Mouse (Mus musculus) ES-Bruce4 (cell line): ENCODE measurements at regions not wholly inside any gene's neighbourhood (a gene's known extent, or its start where the extent isn't known, plus 50 kb on each side); places are given as distances from the start of the nearest gene placed in this dataset.
A peak's percentile ranks its signal among the peaks of the same experiment; 100 is the strongest.

Experiments
- H3K27ac ChIP-seq: 2 replicates; pipeline ENCODE4 v1.5.1; 2012; ENCODE audit warnings: low read length, inconsistent platforms; ENCODE audit not compliant: insufficient read depth
- H3K27me3 ChIP-seq: 2 replicates; pipeline ENCODE4 v1.6.1; 2012; ENCODE audit warnings: mild to moderate bottlenecking, low read length, inconsistent platforms; ENCODE audit not compliant: control insufficient read depth, poor library complexity, insufficient read depth, severe bottlenecking
- H3K36me3 ChIP-seq: 2 replicates; pipeline ENCODE4 v1.6.1; 2012; ENCODE audit warnings: inconsistent platforms, mild to moderate bottlenecking, low read length, moderate library complexity; ENCODE audit not compliant: control insufficient read depth, poor library complexity, insufficient read depth, severe bottlenecking
- H3K4me1 ChIP-seq: one replicate; pipeline ENCODE4 v1.8.1; 2011; ENCODE audit warnings: low read length; ENCODE audit not compliant: control insufficient read depth, insufficient read depth
- H3K4me3 ChIP-seq: 2 replicates; pipeline ENCODE4 v1.5.1; 2011; ENCODE audit warnings: low read depth, mild to moderate bottlenecking, low read length
- H3K9ac ChIP-seq: 2 replicates; pipeline ENCODE4 v1.6.1; 2012; ENCODE audit warnings: low read depth, mild to moderate bottlenecking, inconsistent platforms; ENCODE audit not compliant: poor library complexity, severe bottlenecking
- H3K9me3 ChIP-seq: replicated peaks from 2 replicates; pipeline ENCODE4 v1.6.1; 2012; ENCODE audit warnings: mild to moderate bottlenecking, low read length, inconsistent platforms; ENCODE audit not compliant: control insufficient read depth, poor library complexity, insufficient read depth, severe bottlenecking
- CTCF ChIP-seq: IDR thresholded peaks from one replicate; pipeline ENCODE4 v1.8.1; 2011; ENCODE audit warnings: low read depth, low read length
- EP300 ChIP-seq: IDR thresholded peaks from 2 replicates; pipeline ENCODE4 v1.6.1; 2011; ENCODE audit warnings: low read depth, low read length; ENCODE audit not compliant: insufficient read depth
- POLR2A ChIP-seq: IDR thresholded peaks from one replicate; pipeline ENCODE4 v1.8.1; 2011; ENCODE audit warnings: low read length; ENCODE audit not compliant: insufficient read depth

DNA sequence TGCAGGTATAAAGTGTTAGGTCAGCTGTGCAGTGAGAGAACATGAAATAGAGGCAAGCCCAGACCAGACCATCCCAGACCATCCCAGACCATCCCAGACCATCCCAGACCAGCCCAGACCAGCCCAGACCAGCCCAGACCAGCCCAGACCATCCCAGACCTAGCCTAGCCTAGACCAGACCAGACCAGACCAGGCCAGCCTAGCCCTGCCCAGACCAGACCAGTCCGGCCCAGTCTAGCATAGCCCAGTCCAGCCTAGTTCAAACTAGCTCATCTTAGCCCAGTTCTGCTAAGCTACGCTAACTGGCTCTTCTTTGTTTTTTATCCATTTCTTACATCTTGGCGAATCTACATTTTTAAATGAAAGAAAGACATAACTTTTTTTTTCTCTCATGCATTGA is 1015.9 kb downstream of the Car8 start:
- no peak overlapping the region for H3K4me3 ChIP-seq
- H3K27ac ChIP-seq = peak overlapping the region; percentile 51; the same call in 1 of the 2 replicates
- TF ChIP-seq EP300 = no peak
- no peak for TF ChIP-seq POLR2A
- TF ChIP-seq CTCF = no peak
- H3K4me1 ChIP-seq = no peaks in the 10 kb centered on the region
- no peak overlapping the region for H3K9ac ChIP-seq
- H3K27me3 ChIP-seq = no peaks in the 10 kb centered on the region
- peaks cover 5% of the 10 kb centered on the region; the same call in 1 of the 2 replicates for H3K9me3 ChIP-seq
- no peaks in the 10 kb centered on the region for H3K36me3 ChIP-seq

DNA sequence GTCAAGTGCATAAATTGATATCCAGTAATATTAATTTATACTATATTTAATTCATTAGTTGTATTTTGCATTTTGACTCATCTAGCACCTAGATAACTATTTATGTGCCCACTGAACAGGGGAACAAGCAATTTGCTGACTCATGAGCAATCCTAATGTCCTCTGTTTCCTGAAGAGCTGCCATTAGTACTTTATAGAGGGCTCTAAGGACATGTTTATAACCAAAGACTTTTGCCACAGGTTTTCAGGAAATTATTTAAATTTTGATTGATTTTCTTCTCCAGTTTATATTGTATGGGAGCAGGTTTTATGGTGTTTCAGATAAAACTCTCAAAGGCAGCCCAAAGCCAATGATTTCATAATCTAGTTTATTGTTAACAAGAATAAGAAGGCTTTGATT is 1018.4 kb downstream of the Car8 start:
- H3K27ac ChIP-seq = no peak overlapping the region
- no peaks in the 10 kb centered on the region for H3K4me1 ChIP-seq
- peaks cover 5% of the 10 kb centered on the region; the same call in 1 of the 2 replicates for H3K9me3 ChIP-seq
- H3K27me3 ChIP-seq = no peaks in the 10 kb centered on the region
- H3K4me3 ChIP-seq = no peak overlapping the region
- H3K36me3 ChIP-seq = no peaks in the 10 kb centered on the region
- no peak overlapping the region for H3K9ac ChIP-seq
- no peak for TF ChIP-seq EP300
- no peak for TF ChIP-seq POLR2A
- no peak for TF ChIP-seq CTCF

DNA sequence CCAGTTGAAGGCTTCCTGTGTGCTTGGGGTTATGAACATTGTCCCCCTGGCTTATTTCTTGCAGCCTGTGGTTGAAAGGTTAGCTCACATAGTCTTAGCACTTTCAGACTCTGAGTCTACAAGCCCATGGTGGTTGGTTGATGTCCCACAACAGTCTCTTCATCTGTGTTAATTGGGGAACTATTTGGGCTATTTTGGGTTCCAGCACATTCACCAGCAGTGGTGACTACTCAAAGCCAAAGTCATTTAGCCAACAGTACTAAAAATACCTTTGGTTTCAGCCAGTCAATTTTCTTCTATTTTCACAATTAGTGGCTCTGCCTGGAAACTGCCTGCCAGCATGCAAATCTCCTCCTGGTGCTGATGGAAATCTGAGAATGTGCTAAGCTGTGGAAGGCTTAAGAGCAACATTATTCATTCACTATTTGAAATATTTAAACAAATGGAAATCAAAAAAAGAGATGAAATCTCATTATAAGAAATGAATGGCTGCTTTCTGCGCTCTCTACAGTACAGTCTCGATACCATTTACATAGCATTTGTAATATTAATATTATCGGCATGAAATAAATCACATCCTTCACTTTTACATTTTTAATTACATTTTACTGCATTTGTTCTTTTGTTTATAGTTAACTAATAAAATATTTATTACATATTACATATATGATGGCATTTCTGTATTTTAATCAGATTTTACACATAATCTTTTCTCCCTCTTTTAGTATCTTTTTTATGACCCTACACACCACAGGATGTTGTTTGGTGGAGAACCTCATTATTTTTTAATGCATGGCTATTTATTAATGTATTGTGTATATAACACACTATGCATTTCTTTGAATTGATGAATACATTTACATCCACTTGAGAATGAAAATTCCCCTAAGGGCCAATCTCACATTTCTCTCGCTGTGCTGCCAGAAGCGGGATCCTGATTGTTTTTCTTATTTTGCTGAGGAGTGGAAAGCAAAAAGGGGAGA is 1023.5 kb downstream of the Car8 start:
- Histone ChIP-seq H3K4me1 (no peaks in the 10 kb centered on the region), H3K9ac (no peak overlapping the region), H3K27ac (no peak overlapping the region), H3K9me3 (no peaks in the 10 kb centered on the region), H3K27me3 (no peaks in the 10 kb centered on the region), H3K36me3 (no peaks in the 10 kb centered on the region), H3K4me3 (no peak overlapping the region)
- TF ChIP-seq CTCF = no peak
- no peak for TF ChIP-seq EP300
- TF ChIP-seq POLR2A = no peak

DNA sequence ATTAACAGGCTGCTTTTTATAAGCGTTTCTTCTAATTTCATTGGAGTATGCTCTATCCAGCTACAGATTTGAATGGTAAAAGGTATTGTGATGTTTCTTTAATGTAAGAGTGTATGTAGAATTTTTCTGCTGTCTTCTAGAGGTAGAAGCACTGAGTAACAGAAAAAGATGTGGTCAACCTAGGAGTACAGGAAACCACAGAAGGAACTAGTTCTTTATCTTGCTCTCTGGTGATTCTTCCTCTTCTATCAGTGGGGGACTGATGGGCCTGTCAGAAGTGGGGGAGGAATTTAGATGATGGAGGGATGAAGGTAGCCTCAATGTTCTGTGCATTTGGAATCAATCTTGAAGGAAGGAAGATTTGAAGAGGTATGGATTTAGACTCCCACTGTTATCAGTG is 1031.9 kb downstream of the Car8 start:
- no peak overlapping the region for H3K4me3 ChIP-seq
- TF ChIP-seq POLR2A = no peak
- TF ChIP-seq CTCF = no peak
- no peak for TF ChIP-seq EP300
- no peak overlapping the region for H3K9ac ChIP-seq
- H3K36me3 ChIP-seq = no peaks in the 10 kb centered on the region
- no peak overlapping the region for H3K27ac ChIP-seq
- H3K4me1 ChIP-seq = no peaks in the 10 kb centered on the region
- H3K9me3 ChIP-seq = no peaks in the 10 kb centered on the region
- H3K27me3 ChIP-seq = no peaks in the 10 kb centered on the region

DNA sequence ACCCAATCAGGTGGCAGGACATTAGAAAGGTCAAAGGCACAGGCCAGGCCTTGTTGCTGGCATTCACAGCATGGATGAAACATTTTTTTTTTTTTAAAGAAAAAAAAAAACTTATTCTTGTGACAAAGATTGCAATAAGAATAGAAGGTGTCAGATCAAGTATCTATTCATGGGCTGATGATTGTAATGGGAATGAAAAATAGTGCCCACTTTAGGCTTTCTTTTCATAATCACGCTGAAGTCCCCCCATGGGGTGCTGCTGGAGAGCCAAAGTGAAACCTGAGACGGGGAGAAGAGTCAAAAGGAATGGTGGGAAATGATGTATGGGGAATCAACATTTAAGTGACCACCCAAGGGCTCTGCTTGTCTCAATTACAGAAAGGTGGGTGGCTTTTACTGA is 1037.0 kb downstream of the Car8 start:
- TF ChIP-seq POLR2A (no peak), EP300 (no peak), CTCF (no peak)
- no peaks in the 10 kb centered on the region for H3K36me3 ChIP-seq
- H3K27ac ChIP-seq = no peak overlapping the region
- H3K4me1 ChIP-seq = no peaks in the 10 kb centered on the region
- H3K27me3 ChIP-seq = no peaks in the 10 kb centered on the region
- H3K9ac ChIP-seq = no peak overlapping the region
- H3K4me3 ChIP-seq = no peak overlapping the region
- H3K9me3 ChIP-seq = no peaks in the 10 kb centered on the region

DNA sequence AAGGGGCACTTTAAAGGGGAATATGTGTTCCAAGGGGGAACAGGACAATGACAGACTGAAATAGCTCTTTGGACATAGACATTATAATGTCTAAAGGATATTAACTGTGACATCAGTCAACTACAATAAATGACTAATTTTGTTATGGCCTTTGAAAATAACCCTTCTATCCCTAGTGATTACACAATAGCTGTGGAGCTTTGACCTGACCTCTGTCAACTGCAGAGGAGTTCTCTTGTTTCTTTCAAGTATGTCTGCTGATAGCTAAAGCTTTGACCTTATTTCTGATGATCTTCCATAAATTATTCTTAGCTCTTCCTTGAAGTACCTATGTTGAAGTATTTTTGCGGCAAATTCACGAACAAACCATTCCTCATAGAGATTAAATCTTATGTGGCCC is 1038.9 kb downstream of the Car8 start:
- no peaks in the 10 kb centered on the region for H3K9me3 ChIP-seq
- H3K27ac ChIP-seq = no peak overlapping the region
- no peaks in the 10 kb centered on the region for H3K36me3 ChIP-seq
- H3K27me3 ChIP-seq = no peaks in the 10 kb centered on the region
- H3K4me3 ChIP-seq = no peak overlapping the region
- TF ChIP-seq POLR2A (no peak), CTCF (no peak), EP300 (no peak)
- no peak overlapping the region for H3K9ac ChIP-seq
- no peaks in the 10 kb centered on the region for H3K4me1 ChIP-seq
